Mouse (Mus musculus) olfactory bulb, adult 2 months (tissue): ENCODE measurements around the gene Gm4450. TPM values are rescaled to one million over a fixed set of nuclear protein-coding genes. Genes with fewer than 3 reads are reported as not detected.

ENCODE experiments used
- polyA plus RNA-seq: library from polyadenylated mRNA; stranded (reverse); fragments of >200 nt; gene quantifications from 2 replicates; pipeline ENCODE4 v1.2.4, GENCODE M21; 2012; ENCODE audit warnings: low replicate concordance; ENCODE audit not compliant: missing spikeins, insufficient read depth, insufficient read length

Gm4450 gene
- polyA plus RNA-seq, 1 experiment: not detected

Other genes with a start within 250 kb of the Gm4450 start
- gene Reg4, start 235.0 kb downstream of the Gm4450 start, polyA plus RNA-seq: not detected in 2 replicates
- gene Hmgcs2, start 176.7 kb downstream of the Gm4450 start, polyA plus RNA-seq: not detected in 2 replicates
- gene Phgdh, start 117.1 kb downstream of the Gm4450 start, polyA plus RNA-seq: not detected in 2 replicates
- not detected in 2 replicates for gene Zfp697, start 74.7 kb downstream of the Gm4450 start, polyA plus RNA-seq
- gene Hsd3b4, start 53.4 kb upstream of the Gm4450 start, polyA plus RNA-seq: not detected in 2 replicates
- not detected in 2 replicates for gene Gm10681, start 131.7 kb upstream of the Gm4450 start, polyA plus RNA-seq
- not detected in 2 replicates for gene Hsd3b5, start 173.1 kb upstream of the Gm4450 start, polyA plus RNA-seq